Mouse (Mus musculus) gastrocnemius, postnatal 10 days (tissue): ENCODE results near the gene Axl. TPM values are rescaled to one million over a fixed set of nuclear protein-coding genes. Genes with fewer than 3 reads are reported as not detected.
A peak's percentile ranks its signal among the peaks of the same experiment; 100 is the strongest.

Experiments used
- DNase-seq: peaks from one replicate; pipeline ENCODE4 v3.0.0; 2021; ENCODE audit warnings: mixed read lengths
- long read RNA-seq, 2 experiments: library from polyadenylated mRNA; stranded (forward); transcript quantifications; one replicate each; pipeline ENCODE4 v2.0.0; 2021
- total RNA-seq, 2 experiments: library from RNA; stranded (reverse); gene quantifications; 2 replicates each; pipeline ENCODE4 v1.2.3; 2021

The Axl gene
- 100 to 1,000 TPM in 1 of 2 experiments, 10 to 100 TPM in 1; 89.3 to 110 TPM for total RNA-seq
- long read RNA-seq, experiment 1, full-length matches to known transcripts: 114 of 164 reads
- long read RNA-seq, experiment 1, partial matches to known transcripts: 26 of 164 reads
- long read RNA-seq, experiment 1, other reads (novel, unspliced or antisense): 24 of 164 reads
- long read RNA-seq, experiment 2, full-length matches to known transcripts: 93 of 122 reads
- long read RNA-seq, experiment 2, partial matches to known transcripts: 10 of 122 reads
- long read RNA-seq, experiment 2, other reads (novel, unspliced or antisense): 19 of 122 reads

DNA sequence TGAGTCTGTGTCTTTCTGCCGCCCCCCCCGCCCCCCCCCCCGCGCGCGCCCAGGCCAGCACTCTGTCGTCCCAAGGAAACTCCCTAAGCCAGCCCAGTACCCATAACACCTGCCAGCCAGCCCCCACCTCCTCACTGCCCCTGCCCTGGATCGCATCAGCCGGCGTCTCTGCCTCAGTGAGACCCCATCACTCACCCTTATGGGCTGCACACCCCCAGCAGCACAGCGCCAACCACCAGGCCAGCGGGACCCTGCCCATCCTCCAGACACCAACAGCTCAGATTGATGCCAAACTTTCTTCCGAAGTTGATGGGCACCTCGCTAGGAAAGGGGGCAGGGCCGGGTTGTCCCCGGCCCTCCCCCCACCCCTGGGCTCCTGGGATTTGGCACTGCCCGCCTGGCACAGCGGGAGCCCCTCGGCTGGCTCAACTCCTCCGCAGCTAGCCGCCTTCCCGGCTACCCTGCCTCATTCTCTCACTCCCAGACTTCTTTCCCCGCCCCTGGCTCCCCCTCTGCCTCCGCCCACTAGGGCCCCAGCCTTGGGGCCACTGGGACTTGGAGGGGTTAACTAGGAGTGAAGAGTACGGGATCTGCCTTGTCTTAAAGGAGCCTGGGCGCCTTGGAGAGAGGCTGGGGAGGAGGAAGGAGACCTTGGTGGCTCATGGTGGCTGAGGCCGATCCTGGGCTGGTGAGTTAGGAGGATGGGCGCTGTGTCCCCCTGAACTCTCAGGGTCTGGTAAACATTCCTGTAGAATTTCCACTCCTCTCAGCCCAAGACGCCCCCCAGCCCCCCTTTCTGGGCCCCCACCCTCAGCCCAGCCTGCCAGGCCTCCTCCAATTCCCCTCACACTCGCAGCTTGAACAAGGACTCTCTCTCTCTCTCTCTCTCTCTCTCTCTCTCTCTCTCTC lies at the start of gene Axl:
Axl (minus strand) TSS at position 486 of the 909 bp plus-strand sequence.
- DNase-seq: peak; percentile 71

DNA sequence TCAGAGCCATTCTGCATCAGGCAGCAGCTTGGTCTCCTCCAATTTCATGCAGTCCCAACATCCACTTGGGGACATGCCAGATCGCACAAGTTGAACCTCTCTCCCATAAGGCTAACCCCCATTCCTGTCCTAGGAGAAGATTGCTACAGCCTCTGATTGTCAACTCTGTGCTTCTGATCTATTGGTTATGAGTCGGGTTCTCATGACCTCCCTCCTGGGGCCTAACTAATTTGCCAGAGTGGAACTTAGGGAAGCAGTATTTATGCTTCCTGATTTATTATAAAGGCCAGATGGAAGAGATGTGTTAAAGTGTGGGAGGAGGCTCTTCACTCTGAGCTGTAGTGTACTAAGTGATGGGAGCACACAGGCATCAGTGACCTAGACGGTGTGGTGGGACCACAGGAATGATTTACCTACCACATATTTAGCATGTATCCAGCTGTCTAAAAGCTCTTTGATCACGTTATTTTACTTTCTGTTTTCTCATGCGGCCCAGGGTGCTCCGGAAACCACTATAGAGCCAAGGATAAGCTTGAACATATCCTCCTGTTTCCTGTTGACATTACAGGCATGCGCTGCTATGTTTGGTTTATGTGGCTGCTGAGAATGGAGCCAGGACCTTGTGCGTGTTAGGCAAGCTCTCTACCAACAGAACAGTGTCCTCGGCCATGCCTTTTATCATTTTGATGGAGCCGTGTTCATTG lies 46.8 kb upstream of the Axl start:
- no peak for DNase-seq

DNA sequence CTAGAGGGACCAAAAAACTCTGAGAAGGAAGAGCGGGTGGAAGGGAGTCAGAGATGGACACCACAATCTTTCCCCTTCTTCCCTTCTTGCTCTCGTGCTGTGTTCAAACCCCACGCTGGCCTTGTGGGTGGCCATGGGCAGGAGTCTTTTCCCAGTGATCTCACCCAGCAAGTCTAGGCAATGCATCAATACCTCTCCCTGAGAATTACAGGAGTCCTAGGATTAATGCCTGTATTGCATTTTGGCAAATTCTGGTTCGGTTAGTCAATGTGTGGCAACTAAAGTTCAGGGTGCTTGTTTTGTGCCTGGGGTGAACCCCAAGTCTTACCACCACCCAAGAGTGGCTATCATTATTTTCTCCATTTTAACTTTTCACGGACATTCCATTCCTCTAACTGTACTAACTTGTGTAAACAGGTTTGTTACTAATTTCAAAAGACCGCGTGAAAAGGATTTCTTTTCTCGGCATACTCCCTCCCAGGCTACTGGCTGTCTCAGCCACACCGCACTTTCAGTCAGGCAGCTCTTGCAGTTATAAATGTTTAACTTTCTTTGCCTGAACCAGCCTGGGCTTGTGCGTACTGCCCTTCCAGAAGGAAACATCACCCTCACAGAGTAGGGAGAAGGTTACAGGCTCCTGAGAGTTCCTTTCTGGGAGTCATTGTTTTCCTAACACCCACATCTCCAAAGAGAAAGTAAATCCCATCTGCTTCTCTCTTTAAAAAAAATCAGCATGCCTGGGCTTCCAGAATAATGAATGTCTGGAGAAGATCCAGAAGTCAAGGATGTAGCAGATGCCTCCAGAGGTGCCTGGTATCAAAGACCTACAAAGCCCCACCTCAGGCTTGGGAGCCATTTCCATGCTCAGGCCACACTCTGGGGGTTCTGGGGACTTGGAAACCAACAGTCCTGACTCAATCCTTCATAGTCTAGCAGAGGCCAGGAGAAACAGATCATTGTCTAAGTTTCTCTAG lies 43.3 kb upstream of the Axl start:
- DNase-seq: no peak

DNA sequence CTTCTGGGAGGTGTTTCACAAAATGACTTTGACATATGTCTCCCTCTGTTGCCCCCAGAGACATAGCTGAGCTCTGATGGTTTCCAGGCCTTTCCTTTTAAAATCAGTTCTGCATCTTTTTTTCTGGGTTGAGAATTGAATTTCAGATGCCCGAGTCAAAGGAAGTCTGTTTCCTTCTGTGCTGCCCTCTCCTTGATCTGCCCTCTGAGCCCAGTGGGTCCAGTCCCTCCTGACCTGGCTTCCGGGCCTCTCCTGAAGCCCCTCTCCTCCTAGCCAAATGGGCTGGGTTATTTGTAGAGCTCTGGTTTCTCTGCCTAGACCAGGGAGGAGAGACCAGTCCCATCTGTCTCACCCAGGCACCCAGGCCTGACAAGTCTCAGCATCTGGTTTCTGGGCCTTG lies 41.7 kb upstream of the Axl start:
- no peak for DNase-seq

DNA sequence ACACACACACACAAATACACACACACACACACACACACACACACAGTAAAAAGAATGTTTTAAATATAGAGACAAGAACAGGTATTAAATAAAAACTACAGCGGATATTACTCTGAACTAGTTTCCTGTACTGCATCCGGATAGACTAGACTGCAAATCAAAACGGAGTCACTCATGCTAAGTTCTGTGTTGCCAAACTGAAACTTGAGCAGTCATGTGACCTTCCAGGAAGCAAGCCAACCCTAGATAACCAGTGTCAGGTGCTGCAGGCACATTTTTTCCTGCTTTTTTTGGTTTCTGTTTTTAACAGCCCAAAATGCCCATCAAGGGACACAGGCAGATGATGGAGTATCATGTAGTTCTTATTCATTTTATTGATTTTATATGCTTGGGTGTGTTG lies 38.7 kb upstream of the Axl start:
- peak; percentile 30 for DNase-seq

DNA sequence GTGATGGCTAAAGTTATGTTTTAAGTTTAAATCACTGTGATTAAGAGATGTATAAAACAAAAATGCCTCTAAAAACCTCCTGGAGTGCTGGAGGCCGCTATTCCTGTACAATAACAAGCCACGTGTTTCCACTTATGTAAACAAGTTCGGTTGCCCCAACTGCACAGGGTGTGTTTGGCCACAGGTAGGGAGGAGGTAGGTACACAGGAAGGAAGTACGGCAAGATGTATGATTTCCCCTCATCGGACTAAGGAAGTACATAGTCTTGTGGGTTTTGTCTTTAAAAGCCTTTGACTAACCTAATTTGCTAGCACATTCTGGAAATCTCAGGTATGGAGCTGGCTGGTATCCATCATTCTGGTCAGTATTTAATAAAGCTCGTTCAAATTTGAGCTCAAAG lies 37.5 kb upstream of the Axl start:
- DNase-seq: no peak

DNA sequence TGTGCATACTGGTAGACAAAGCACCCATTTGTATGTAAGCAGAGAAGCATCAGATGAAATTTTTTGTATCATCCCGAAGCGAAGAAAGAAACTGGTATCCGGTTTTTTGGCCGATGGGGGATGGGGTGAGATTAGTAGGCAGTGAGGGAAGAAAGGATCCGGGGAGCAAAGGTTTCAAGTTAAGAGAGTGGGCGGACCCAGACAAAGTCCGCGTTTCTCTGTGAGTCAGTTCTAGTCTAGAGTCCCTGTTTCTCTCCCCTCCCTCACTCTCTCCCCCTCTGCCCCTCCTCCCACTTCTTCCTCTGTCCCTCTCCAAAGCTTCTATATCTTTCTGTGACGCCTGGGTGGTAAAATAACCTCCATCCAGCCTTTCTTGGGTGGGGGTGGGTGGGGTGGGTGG lies 36.5 kb upstream of the Axl start:
- no peak for DNase-seq

DNA sequence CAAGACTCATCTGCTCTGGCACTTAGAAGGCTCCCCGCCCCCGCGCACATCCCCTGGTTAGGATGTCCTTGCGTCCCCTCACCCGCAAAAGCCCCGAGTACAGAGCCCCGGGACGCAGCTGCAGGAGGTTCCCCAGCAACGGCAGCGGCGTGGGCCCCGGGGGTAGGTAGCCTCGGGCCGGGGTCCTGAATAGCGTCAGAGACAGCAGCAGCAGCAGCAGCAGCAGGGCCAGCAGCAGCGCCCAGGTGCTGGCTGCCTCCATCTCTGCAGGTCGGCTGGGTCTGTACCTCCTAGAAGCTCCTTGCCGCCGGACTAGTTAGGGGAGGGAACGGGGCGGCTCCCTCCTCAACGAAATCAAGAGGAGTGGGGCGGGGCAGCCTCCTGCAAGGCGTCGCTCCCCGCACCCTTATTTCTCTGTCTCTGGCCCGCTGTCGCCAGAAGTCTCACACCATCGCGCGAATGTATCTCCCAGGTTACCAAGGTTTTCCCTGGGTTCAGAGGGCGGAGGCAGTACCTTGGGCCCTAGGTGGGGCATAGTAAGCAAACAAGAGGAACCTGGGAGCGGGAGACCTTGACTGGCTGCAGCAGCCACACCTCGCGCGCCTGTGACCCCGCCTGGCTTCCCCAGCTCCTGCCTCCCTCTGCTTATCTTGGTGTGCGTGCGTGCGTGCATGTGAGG lies 27.9 kb upstream of the Axl start, which contains the start of gene Cyp2s1:
Cyp2s1 (minus strand) TSS at position 673 of the 679 bp plus-strand sequence.
- DNase-seq: peak; percentile 13

DNA sequence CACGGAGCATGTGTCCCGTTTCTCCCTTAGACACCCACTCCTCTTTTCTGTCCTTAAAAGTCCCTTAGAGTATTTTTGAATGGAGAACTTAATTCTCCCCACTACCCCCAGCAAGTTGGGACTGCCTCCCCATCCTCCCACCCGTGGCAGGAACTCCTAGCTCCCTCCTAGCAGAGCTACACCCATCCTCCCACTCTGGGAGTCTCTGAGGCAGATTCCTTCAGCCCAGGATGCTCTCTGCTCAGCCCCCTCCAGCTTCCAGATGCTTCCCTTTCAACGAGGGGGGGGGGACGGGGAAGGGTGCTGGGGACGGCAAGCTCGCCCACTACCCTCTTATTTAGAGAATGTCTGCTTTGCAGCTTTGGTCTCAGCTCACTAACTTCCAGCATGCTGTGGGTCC lies 27.1 kb upstream of the Axl start:
- no peak for DNase-seq

DNA sequence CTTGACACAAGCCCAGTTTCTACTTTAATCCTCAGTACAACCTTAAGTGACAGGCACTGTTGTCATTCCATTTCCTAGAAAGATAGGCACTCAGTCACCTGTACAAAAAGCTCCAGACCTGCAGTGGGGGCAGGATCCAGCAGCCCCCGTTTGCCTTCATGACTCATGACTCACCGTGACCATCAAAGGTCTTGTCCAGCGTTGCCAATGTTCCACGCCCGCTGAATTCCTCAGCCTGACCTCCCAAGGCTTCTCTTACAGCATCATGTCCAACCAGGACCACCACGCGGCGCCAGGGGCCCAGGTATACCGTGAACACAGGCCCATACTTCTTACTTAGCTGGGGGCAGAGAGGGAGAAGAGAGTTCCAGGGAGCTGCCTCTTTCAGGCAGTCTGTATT lies 26.2 kb upstream of the Axl start:
- DNase-seq: no peak

DNA sequence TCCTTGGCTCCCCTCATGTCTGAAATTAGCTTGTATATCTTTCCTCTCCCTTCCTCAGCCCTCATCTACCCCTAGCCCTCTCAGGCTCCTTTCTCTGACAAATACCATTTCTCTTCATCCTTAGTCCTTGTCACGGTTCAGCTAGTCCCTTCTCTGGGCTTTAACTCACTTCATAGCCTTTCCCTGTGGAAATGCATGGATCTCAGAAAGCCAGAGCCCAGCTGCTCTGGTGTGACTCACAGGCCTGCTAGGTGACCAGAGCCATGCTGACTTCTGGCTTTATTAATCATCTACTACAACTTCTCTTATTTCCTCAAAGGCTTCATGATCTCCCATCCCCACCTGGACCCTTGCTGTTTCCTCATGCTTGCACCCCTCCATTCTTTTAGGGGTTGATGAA lies 23.7 kb upstream of the Axl start:
- no peak for DNase-seq

DNA sequence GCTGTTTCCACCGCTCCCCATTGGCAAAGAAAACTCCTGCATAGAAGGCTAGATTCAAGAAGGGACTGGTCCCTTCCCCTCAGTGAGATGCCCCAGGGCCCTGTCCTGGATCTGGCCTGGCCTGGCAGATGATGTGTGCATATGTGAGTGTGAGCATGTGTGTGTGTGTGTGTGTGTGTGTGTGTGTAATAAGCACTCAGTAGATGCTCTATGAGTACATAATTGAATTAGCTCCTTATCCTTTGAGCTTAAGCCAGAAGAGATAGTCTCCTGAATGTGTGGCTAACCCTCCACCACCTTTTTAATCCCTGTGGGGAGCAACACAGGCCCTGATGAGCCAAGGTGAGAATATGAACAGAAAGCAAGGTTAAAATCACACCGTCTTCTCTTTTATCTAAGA lies 23.2 kb upstream of the Axl start:
- DNase-seq: no peak

DNA sequence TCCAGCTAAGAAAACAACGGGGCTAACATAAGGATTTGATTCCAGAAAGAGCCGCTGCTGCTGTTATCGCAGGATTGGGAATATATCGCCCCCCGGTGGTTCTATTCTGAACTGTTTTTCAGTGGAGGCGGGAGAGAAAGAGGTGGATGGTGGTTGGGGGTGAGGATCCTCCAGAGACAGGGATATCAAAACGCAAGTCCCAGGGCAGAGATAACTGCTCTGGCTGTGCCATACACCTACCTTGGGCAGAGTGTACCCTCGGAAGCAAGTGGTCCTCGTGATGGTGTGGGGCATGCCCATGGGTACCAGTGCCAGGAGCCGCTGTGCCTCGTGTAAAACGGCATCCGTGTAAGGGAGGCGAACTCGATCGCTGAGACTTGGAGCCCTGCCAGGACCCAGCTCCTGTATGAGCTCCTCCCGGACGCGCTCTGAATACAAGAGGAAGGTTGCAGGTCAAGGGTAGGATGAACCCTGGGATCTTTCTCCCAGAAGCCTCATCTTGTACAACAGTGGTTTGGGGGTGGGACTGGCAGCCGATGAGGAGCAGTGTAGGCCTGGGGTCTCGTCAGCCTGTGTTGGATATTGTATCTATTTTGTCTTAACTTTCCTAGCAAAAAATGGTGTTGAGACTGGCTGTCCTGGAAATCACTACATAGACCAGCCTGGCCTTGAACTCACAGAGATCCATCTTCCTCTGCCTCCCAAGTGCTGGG lies 17.3 kb upstream of the Axl start:
- peak; percentile 76 for DNase-seq

DNA sequence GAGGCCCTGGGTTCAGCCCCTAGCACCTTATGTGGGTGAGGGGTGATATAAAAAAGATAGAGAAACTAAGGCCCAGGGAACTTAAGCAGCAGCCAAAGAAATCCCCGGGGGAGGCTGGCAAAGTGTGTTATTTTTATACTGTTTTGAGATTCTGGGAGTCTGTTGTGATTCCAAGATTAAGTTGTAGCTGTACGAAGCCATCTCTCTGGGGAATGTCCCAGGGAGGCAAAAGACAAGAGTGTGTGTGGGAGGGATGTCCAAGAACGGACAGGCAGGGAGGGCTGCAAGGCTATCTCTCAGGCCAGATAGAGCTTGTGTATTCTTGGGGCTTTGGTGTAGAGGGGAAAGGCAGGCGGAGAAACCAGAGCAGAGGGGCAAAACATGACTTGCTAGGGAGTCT lies 16.3 kb upstream of the Axl start:
- DNase-seq: no peak

DNA sequence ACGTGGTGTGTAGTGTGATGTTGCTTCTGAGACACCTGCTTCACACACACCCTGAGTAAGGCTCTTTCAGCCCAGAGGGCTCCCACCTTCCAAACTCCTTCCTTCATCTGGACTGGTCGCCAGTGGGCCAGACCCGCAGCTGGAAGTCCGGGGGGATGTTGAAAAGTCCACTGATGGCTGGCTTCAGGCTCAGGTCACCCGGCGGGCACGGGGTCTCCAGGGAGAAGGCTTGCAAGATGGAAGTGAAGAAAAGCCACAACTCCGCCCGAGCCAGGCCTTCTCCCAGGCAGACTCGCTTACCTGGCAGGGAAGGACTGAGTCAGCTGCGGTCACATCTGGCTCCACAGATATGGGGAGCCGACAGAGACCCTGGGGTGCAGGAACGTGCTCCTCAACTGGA lies 15.0 kb upstream of the Axl start:
- DNase-seq: no peak

DNA sequence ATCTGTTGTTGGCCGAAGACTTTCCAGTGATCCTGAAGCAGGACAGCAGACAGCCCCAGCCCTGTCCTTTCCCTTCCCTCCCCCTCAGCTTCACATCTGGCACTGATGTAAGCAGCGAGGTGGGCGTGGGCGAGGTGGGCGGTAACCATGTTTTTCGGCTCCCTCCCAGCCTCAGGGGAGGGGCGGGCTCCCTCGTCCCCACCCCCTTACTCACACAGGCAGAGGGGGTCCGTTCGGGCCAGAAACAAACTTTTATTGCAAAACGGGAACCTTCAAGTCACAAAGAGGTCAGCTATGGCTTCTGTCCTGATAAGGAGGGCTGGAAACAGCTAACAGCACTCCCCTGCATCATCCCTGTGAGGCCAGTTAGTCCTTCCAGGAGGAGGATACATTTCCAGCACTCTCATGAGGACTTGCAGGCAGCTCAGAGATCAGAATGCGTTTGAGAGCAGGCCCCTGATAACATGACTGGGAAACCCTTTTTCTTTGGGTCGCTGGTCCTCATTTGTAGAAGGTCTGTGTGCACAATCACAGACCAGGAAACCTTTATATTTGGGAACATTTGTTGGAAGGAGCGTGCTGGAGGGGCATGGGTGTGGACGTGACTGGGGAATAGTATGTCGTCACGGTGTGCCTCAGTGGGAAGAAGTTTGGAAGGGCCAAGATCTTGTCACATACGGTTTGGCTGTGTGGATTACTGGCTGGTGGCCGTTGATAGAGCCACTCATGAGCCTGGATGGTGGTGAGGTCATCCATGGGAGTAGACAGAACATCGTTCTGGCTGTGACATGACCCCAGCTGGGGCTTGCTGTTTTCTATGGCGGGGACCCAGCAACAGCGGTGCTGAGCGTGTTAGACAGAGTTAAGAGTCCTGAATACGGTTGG lies 14.0 kb upstream of the Axl start:
- peak; percentile 81 for DNase-seq

DNA sequence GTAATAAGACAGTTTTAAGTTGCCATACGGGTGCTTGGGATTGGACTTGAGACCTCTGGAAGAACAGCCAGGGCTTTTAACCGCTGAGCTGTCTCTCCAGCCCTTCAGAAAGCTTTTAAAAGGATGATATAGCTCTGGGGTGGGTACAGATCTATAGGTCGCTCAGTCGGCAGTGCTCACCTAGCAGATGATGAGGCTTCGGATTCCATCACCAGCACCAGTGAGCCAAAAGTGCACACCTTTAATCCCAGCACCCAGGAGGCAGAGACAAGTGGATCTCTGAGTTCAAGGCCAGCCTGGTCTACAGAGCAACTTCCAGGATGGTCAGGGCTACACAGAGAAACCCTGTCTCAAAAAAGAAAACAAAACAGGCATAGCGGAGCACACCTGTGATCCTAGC lies 12.5 kb upstream of the Axl start:
- no peak for DNase-seq

DNA sequence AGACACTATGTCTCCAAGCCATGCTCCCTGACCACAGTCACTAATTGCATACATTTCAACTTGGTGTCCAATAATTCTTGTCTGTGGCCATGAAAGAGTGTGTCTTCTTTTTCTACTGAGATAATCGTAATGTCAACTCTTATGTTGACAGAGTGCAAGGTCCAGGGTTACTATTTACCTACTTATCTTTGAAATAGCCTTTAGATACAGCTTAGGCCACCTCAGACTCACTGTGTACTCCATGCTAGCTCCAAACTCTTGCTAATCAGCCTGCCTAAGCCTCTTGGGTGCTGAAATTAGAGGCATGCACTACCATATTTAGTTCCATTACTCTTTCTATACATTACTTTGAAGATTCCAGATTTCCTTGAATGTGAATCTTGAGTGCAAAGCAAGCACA lies 10.9 kb upstream of the Axl start:
- DNase-seq: no peak

DNA sequence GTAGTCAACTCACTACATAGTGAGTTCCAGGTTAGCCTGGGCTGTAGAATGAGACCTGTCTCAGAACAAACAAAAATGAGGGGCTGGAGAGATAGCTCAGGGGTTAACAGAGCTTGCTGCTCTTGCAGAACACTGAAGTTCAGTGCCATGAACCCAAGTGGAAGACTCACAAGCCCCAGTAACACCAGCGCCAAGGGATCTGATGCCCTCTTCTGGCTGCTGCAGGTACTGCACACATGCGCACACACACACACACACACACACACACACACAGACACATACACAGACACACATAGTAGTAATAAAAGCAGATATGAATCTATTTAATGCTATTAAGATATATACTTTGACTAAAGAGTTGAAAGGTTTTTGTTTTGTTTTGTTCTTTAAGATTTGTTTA lies 10.0 kb upstream of the Axl start:
- DNase-seq: no peak
